Mouse (Mus musculus): ENCODE results near the gene Tktl1. TPM values are rescaled to one million over a fixed set of nuclear protein-coding genes. Genes with fewer than 3 reads are reported as not detected.
"Not testable (repeated sequence)": the region's sequence is repeated elsewhere in the genome, so short reads cannot be mapped to it uniquely, and the experiment has no call there.

The Tktl1 gene
- polyA plus RNA-seq (2014; fragmentation: Nextera tagmentation; extraction: Ambion mirVana), result not detected in 2 replicates

- 90% methylated on average over 17 of the region's 17 CpGs for WGBS
- H3K36me3 ChIP-seq (ENCODE audit: control insufficient read depth, insufficient read depth, low read length), result no peaks in the 10 kb centered on the region
- no peaks in the 10 kb centered on the region for H3K9me3 ChIP-seq (ENCODE audit: control insufficient read depth, low read depth, low read length)
- H3K4me1 ChIP-seq (ENCODE audit: control insufficient read depth, insufficient read depth, low read length), result no peaks in the 10 kb centered on the region
- no peak for ATAC-seq (ENCODE audit: insufficient number of reproducible peaks, insufficient read depth, low FRiP score, low read depth)
- H3K4me3 ChIP-seq (ENCODE audit: low read depth, low read length), result no peak within 1 kb of the TSS
- H3K4me2 ChIP-seq (replicated peaks; ENCODE audit: low read depth, low read length), result no peak within 1 kb of the TSS
- no peak within 1 kb of the TSS for H3K9ac ChIP-seq (replicated peaks; ENCODE audit: low read depth, low read length)
- H3K27ac ChIP-seq (ENCODE audit: low read length), result no peak within 1 kb of the TSS
- H3K27me3 ChIP-seq (ENCODE audit: control insufficient read depth, insufficient read depth, low read length), result no peaks in the 10 kb centered on the region
These were observed at the start of gene Tktl1 for GRCm38 (mm10) chrX:74176959-74177358. Gene Tktl1 (plus strand): TSS chrX:74177259.

DNA sequence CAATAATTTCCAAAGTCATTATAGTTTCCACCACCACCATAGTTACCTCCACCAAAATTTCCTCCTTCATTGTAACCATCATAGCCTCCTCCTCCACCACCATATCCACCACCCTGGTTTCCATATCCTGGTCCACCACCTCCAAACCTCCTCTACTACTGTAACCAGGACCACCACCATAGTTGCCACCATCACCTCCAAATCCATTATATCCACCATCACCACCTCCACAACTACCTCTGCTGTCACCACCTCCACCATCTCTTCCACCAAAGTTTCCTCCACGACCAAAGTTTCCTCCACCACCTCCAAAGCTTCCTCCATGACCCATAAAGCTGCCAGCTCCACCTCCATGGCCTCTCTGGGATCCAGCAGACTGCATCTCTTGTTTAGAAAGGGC lies 41.8 kb upstream of the Tktl1 start, which contains the start of gene Mecp2:
Gene Mecp2 (minus strand): TSS at position 101 of the 400 bp plus-strand sequence.
- H3K36me3 ChIP-seq (ENCODE audit: control insufficient read depth, insufficient read depth, low read length); H3K4me2 ChIP-seq (replicated peaks; ENCODE audit: low read depth, low read length); ATAC-seq (ENCODE audit: insufficient number of reproducible peaks, insufficient read depth, low FRiP score, low read depth); H3K9me3 ChIP-seq (ENCODE audit: control insufficient read depth, low read depth, low read length); H3K4me1 ChIP-seq (ENCODE audit: control insufficient read depth, insufficient read depth, low read length); H3K4me3 ChIP-seq (ENCODE audit: low read depth, low read length); H3K9ac ChIP-seq (replicated peaks; ENCODE audit: low read depth, low read length); H3K27ac ChIP-seq (ENCODE audit: low read length); H3K27me3 ChIP-seq (ENCODE audit: control insufficient read depth, insufficient read depth, low read length): not testable (repeated sequence)
- 25% methylated on average over 1 of the region's 1 CpGs for WGBS

DNA sequence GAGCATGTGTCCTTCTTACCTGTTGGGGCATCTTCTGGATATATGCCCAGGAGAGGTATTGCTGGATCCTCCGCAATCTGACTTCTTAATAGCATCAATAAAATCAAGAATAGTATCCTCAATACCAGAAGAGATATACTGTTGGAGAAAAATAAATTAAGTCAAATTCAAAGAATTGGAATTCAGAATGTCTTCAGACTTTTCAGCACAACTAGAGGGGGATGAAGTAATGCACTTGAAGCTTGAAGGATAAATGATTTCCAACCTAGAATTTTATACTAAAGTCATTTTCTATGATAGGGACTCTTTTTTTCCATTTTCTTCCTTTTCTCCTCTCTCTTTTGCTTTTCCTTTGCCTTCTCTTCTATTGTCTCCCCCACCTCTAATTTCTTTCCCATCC lies 9.3 kb upstream of the Tktl1 start, which contains the start of gene Tex28:
Gene Tex28 (minus strand): TSS at position 101 of the 400 bp plus-strand sequence.
- Histone ChIP-seq H3K9ac (replicated peaks; ENCODE audit: low read depth, low read length) (no peak within 1 kb of the TSS), H3K9me3 (ENCODE audit: control insufficient read depth, low read depth, low read length) (no peaks in the 10 kb centered on the region), H3K4me1 (ENCODE audit: control insufficient read depth, insufficient read depth, low read length) (no peaks in the 10 kb centered on the region), H3K4me3 (ENCODE audit: low read depth, low read length) (no peak within 1 kb of the TSS), H3K4me2 (replicated peaks; ENCODE audit: low read depth, low read length) (no peak within 1 kb of the TSS), H3K27me3 (ENCODE audit: control insufficient read depth, insufficient read depth, low read length) (no peaks in the 10 kb centered on the region), H3K36me3 (ENCODE audit: control insufficient read depth, insufficient read depth, low read length) (no peaks in the 10 kb centered on the region), H3K27ac (ENCODE audit: low read length) (no peak within 1 kb of the TSS)
- no peak for ATAC-seq (ENCODE audit: insufficient number of reproducible peaks, insufficient read depth, low FRiP score, low read depth)
- WGBS, result 92% methylated on average over 1 of the region's 1 CpGs

DNA sequence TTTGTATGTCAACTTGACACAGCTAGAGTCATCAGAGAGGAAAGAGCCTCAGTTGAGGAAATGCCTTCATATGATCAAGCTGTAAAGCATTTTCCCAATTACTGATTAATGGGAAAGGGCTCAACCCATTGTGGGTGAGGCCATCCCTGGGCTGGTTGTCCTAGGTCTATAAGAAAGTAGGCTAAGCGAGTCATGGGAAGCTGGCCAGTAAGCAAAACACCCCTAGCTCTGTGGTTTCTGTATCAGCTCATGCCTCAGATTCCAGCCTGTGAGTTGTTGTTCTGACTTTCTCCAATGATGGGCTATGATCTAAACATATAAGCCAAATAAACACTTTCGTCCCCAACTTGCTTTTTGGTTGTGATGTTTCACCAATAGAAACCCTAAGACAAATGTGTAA lies 26.5 kb downstream of the Tktl1 start:
- H3K27ac ChIP-seq (ENCODE audit: low read length), result no peak overlapping the region
- no peaks in the 10 kb centered on the region for H3K27me3 ChIP-seq (ENCODE audit: control insufficient read depth, insufficient read depth, low read length)
- H3K4me1 ChIP-seq (ENCODE audit: control insufficient read depth, insufficient read depth, low read length), result no peaks in the 10 kb centered on the region
- H3K36me3 ChIP-seq (ENCODE audit: control insufficient read depth, insufficient read depth, low read length), result no peaks in the 10 kb centered on the region
- no peaks in the 10 kb centered on the region for H3K9me3 ChIP-seq (ENCODE audit: control insufficient read depth, low read depth, low read length)
- H3K4me3 ChIP-seq (ENCODE audit: low read depth, low read length), result no peak overlapping the region
- no peak overlapping the region for H3K9ac ChIP-seq (replicated peaks; ENCODE audit: low read depth, low read length)
- ATAC-seq (ENCODE audit: insufficient number of reproducible peaks, insufficient read depth, low FRiP score, low read depth), result no peak
- 81% methylated on average over 2 of the region's 2 CpGs for WGBS
- H3K4me2 ChIP-seq (replicated peaks; ENCODE audit: low read depth, low read length), result no peak overlapping the region

DNA sequence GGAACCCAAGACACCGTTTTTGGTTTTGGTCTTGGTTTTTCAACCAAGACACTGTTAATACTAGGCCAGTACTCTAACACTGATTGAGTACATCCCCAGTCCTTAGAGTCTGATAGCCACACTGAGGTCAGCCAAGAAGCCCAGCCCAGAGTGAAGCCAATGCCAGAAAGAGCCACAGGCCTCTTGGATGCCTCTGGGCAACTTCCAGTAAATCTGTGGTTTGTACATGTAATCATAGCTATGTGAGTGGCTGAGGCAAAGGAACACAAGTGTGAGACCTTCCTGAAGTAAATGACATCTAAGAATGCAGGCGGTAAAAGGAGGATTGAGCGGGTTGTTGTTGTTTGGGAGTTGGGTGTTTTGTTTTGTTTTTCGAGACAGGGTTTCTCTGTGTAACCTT lies 41.4 kb downstream of the Tktl1 start:
- 89% methylated on average over 4 of the region's 4 CpGs for WGBS
- no peak overlapping the region for H3K4me3 ChIP-seq (ENCODE audit: low read depth, low read length)
- no peak overlapping the region for H3K4me2 ChIP-seq (replicated peaks; ENCODE audit: low read depth, low read length)

DNA sequence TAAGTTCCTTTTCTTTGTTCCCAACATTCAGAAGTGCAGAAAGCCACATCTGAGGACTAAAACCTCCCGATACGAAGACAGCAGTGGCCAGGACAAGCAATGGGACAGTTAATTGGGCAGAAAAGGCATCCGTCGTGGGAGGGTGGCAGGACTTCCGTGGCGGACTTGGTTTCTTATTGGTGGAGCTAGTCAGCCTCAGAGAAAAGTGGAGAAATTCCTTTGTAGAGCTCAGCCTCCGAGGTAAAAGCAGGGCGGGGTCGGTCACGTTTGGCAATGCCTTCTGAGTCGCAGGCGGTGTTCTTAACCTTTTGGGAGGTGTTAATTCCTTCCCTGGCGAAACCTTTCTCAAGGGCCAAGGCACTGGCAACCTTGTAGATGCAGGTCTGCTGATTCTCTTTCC lies 42.4 kb downstream of the Tktl1 start:
- H3K27me3 ChIP-seq (ENCODE audit: control insufficient read depth, insufficient read depth, low read length), result no peaks in the 10 kb centered on the region
- H3K36me3 ChIP-seq (ENCODE audit: control insufficient read depth, insufficient read depth, low read length), result peaks cover 10% of the 10 kb centered on the region
- H3K9me3 ChIP-seq (ENCODE audit: control insufficient read depth, low read depth, low read length), result no peaks in the 10 kb centered on the region
- no peak for ATAC-seq (ENCODE audit: insufficient number of reproducible peaks, insufficient read depth, low FRiP score, low read depth)
- no peak overlapping the region for H3K27ac ChIP-seq (ENCODE audit: low read length)
- no peak overlapping the region for H3K4me2 ChIP-seq (replicated peaks; ENCODE audit: low read depth, low read length)
- no peaks in the 10 kb centered on the region for H3K4me1 ChIP-seq (ENCODE audit: control insufficient read depth, insufficient read depth, low read length)
- H3K9ac ChIP-seq (replicated peaks; ENCODE audit: low read depth, low read length), result no peak overlapping the region
- no peak overlapping the region for H3K4me3 ChIP-seq (ENCODE audit: low read depth, low read length)
- WGBS, result 54% methylated on average over 13 of the region's 13 CpGs

More for the DNA sequence above, 41.4 kb downstream of the Tktl1 start:
- H3K9ac ChIP-seq (replicated peaks; ENCODE audit: low read depth, low read length), result no peak overlapping the region
- no peaks in the 10 kb centered on the region for H3K9me3 ChIP-seq (ENCODE audit: control insufficient read depth, low read depth, low read length)
- ATAC-seq (ENCODE audit: insufficient number of reproducible peaks, insufficient read depth, low FRiP score, low read depth), result no peak
- peaks cover 4% of the 10 kb centered on the region; the same call in 1 of the 2 replicates for H3K36me3 ChIP-seq (ENCODE audit: control insufficient read depth, insufficient read depth, low read length)
- no peaks in the 10 kb centered on the region for H3K27me3 ChIP-seq (ENCODE audit: control insufficient read depth, insufficient read depth, low read length)
- H3K4me1 ChIP-seq (ENCODE audit: control insufficient read depth, insufficient read depth, low read length), result no peaks in the 10 kb centered on the region
- H3K27ac ChIP-seq (ENCODE audit: low read length), result no peak overlapping the region

DNA sequence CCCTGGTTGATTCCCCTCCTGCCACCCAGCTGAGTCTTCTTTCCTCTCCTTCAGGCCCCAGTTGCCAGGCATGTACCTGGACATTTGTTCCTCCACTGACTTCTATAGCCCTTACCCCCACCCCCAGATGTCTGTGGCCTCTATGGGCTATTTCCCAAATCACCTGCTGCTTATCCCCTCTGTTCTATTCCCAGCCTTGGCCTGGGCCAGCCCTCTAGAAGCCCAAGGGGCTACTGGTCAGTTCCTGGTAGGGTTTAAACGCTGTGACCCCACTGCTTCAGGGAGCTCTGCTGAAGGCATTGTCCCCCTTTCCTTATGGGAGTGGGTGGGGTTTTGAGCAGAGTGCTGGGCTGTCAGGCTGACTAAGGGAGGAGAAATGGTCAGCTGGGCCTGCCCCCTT lies 43.0 kb downstream of the Tktl1 start:
- not testable (repeated sequence) for H3K9me3 ChIP-seq (ENCODE audit: control insufficient read depth, low read depth, low read length); H3K27ac ChIP-seq (ENCODE audit: low read length); H3K4me3 ChIP-seq (ENCODE audit: low read depth, low read length); H3K4me1 ChIP-seq (ENCODE audit: control insufficient read depth, insufficient read depth, low read length); H3K27me3 ChIP-seq (ENCODE audit: control insufficient read depth, insufficient read depth, low read length); H3K4me2 ChIP-seq (replicated peaks; ENCODE audit: low read depth, low read length); H3K9ac ChIP-seq (replicated peaks; ENCODE audit: low read depth, low read length)
- ATAC-seq (ENCODE audit: insufficient number of reproducible peaks, insufficient read depth, low FRiP score, low read depth), result peak; percentile 49; the same call in 1 of the 2 replicates
- H3K36me3 ChIP-seq (ENCODE audit: control insufficient read depth, insufficient read depth, low read length), result peaks cover 17% of the 10 kb centered on the region
- 68% methylated on average over 1 of the region's 1 CpGs for WGBS

DNA sequence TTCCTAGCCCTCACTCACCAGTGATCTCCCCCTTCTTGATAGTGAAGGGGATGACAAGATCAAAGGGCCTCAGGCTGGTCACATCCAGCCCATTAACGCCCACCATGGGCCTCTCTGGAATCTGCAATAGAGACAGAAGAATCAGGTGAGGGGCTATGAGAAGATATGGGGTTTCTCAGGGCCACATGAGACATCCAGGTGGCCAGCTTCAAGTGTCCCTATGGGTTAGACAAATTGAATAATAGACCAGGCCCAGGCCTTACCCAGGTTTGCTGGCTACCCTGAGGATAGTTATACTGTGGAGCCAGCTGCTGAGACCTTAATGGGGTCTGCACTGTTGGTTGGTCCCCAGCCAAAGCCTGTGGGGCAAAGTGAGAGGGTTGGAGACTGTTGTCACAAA lies 53.0 kb downstream of the Tktl1 start:
- Histone ChIP-seq H3K36me3 (ENCODE audit: control insufficient read depth, insufficient read depth, low read length) (peaks cover 82% of the 10 kb centered on the region), H3K4me2 (replicated peaks; ENCODE audit: low read depth, low read length) (no peak overlapping the region), H3K4me3 (ENCODE audit: low read depth, low read length) (no peak overlapping the region), H3K4me1 (ENCODE audit: control insufficient read depth, insufficient read depth, low read length) (no peaks in the 10 kb centered on the region), H3K27me3 (ENCODE audit: control insufficient read depth, insufficient read depth, low read length) (no peaks in the 10 kb centered on the region), H3K9me3 (ENCODE audit: control insufficient read depth, low read depth, low read length) (no peaks in the 10 kb centered on the region), H3K9ac (replicated peaks; ENCODE audit: low read depth, low read length) (no peak overlapping the region), H3K27ac (ENCODE audit: low read length) (no peak overlapping the region)
- WGBS, result 50% methylated on average over 1 of the region's 1 CpGs
- no peak for ATAC-seq (ENCODE audit: insufficient number of reproducible peaks, insufficient read depth, low FRiP score, low read depth)

- peaks cover 79% of the 10 kb centered on the region for H3K36me3 ChIP-seq (ENCODE audit: control insufficient read depth, insufficient read depth, low read length)
- 91% methylated on average over 5 of the region's 5 CpGs for WGBS
These were observed 56.1 kb downstream of the Tktl1 start for GRCm38 (mm10) chrX:74233196-74233595.

More at GRCm38 (mm10) chrX:74233196-74233595, 56.1 kb downstream of the Tktl1 start:
- H3K27me3 ChIP-seq (ENCODE audit: control insufficient read depth, insufficient read depth, low read length), result no peaks in the 10 kb centered on the region
- no peaks in the 10 kb centered on the region for H3K9me3 ChIP-seq (ENCODE audit: control insufficient read depth, low read depth, low read length)
- H3K4me3 ChIP-seq (ENCODE audit: low read depth, low read length), result no peak overlapping the region
- ATAC-seq (ENCODE audit: insufficient number of reproducible peaks, insufficient read depth, low FRiP score, low read depth), result no peak
- no peak overlapping the region for H3K27ac ChIP-seq (ENCODE audit: low read length)
- H3K9ac ChIP-seq (replicated peaks; ENCODE audit: low read depth, low read length), result no peak overlapping the region
- no peaks in the 10 kb centered on the region for H3K4me1 ChIP-seq (ENCODE audit: control insufficient read depth, insufficient read depth, low read length)
- no peak overlapping the region for H3K4me2 ChIP-seq (replicated peaks; ENCODE audit: low read depth, low read length)

All from stomach, embryonic 14.5 days (tissue).